Mouse (Mus musculus) hindbrain, embryonic 13.5 days (tissue): ENCODE results near the gene Akr1d1. TPM values are rescaled to one million over a fixed set of nuclear protein-coding genes. Genes with fewer than 3 reads are reported as not detected.

Experiments
- ATAC-seq: fragments of 200-750 bp; cut with Nextera tagmentation; 2 replicates; pipeline ENCODE4 v1.8.0; 2017; ENCODE audit warnings: moderate TSS enrichment; ENCODE audit not compliant: low FRiP score
- H3K27ac ChIP-seq: fragments of 300-500 bp; sonication (generic); 2 replicates; pipeline ENCODE4 v1.5.1; 2015; ENCODE audit warnings: inconsistent platforms, mild to moderate bottlenecking, moderate library complexity
- H3K27me3 ChIP-seq: fragments of 300-500 bp; sonication (generic); 2 replicates; pipeline ENCODE4 v1.6.1; 2015; ENCODE audit warnings: mild to moderate bottlenecking, inconsistent platforms
- H3K36me3 ChIP-seq: fragments of 300-500 bp; sonication (generic); 2 replicates; pipeline ENCODE4 v1.6.1; 2015; ENCODE audit warnings: mild to moderate bottlenecking, inconsistent platforms
- H3K4me1 ChIP-seq: fragments of 300-500 bp; sonication (generic); replicated peaks from 2 replicates; pipeline ENCODE4 v1.6.1; 2015; ENCODE audit warnings: inconsistent platforms
- H3K4me2 ChIP-seq: fragments of 300-500 bp; sonication (generic); 2 replicates; pipeline ENCODE4 v1.6.1; 2015; ENCODE audit warnings: inconsistent platforms, mild to moderate bottlenecking, moderate library complexity
- H3K4me3 ChIP-seq: fragments of 300-500 bp; sonication (generic); 2 replicates; pipeline ENCODE4 v1.5.1; 2015; ENCODE audit warnings: mild to moderate bottlenecking, inconsistent platforms
- H3K9ac ChIP-seq: fragments of 300-500 bp; sonication (generic); 2 replicates; pipeline ENCODE4 v1.6.1; 2015; ENCODE audit warnings: mild to moderate bottlenecking, inconsistent platforms
- H3K9me3 ChIP-seq: fragments of 300-500 bp; sonication (generic); 2 replicates; pipeline ENCODE4 v1.6.1; 2016; ENCODE audit warnings: inconsistent platforms
- WGBS: fragments of 180-500 bp; shearing (Covaris S2); methylation state at CpG from one replicate; pipeline ENCODE4 v1.1.7; 2015; 5-methylcytosine and 5-hydroxymethylcytosine counted together
- polyA plus RNA-seq: library from polyadenylated mRNA; unstranded; fragments of >200 nt; fragmentation: Nextera tagmentation; extraction: Ambion mirVana; gene quantifications from 2 replicates; pipeline ENCODE4 v1.2.1, GENCODE M21; 2015

Akr1d1 gene
- polyA plus RNA-seq, 1 experiment from 2014 or later, result not detected

DNA sequence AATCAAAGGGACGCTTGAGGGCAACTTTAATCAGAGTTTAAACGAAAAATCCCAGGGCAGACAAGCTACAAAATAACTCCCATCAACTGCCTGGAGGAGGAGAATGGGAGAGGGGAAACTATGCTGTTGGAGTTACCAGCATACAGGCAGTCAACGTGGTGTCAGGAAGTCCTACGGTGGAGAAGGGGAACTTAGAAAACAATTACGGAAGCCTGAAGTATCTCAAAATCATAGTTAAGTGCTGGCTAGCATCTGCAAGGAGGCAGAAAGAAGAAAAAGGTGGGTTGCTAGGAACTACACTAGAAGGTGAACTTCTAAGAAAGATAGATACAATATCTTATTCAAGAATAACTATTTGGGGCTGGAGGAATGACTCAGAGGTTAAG, 74.9 kb downstream of the Akr1d1 start:
- H3K4me3 ChIP-seq, result no peak overlapping the region
- H3K9ac ChIP-seq, result no peak overlapping the region
- ATAC-seq, result no peak
- H3K36me3 ChIP-seq, result no peaks in the 10 kb centered on the region
- no peaks in the 10 kb centered on the region for H3K4me1 ChIP-seq
- 73% methylated on average over 5 of the region's 5 CpGs for WGBS
- no peak overlapping the region for H3K27ac ChIP-seq
- no peaks in the 10 kb centered on the region for H3K9me3 ChIP-seq
- no peak overlapping the region for H3K4me2 ChIP-seq
- no peaks in the 10 kb centered on the region for H3K27me3 ChIP-seq

DNA sequence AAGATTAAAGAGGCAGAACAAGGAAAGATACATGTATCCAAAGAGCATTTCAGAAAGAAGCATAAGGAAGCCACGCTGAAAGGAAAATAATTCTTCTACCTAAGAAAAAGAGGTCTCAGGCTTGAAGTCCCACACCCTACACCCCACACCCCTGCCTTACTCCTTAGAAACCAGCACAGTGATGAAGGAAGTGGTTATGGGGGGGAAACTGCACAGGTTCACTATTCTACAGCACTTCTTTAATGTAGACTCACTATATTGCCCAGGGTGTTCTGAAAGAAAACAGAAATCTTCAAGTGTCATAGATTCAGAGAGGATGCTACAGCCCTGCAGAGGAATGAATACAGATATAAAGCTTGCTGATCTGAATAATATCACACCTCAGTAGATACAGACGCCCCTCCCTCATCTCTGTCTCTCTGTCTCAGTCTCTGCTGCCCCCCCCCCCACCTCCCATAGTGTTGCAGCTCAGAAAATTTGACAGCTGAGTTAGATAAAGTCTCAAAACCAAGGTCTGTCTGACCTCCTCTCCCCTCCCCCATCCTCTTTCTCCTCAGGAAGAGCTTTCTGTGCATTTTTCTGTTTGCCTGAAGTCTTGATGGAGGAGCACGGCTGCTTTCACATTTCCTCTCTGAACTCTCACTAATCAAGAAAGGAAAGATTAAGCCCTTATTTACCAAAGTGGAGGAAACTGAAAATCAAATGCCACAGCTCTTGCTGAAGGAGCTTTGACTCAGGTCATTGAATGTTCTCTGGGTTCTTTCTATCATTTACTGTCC, 77.7 kb downstream of the Akr1d1 start:
- Histone ChIP-seq H3K27me3 (no peaks in the 10 kb centered on the region), H3K36me3 (no peaks in the 10 kb centered on the region), H3K9me3 (no peaks in the 10 kb centered on the region), H3K4me1 (no peaks in the 10 kb centered on the region), H3K4me3 (no peak overlapping the region), H3K27ac (no peak overlapping the region), H3K9ac (no peak overlapping the region), H3K4me2 (no peak overlapping the region)
- ATAC-seq, result no peak
- WGBS, result 69% methylated on average over 3 of the region's 3 CpGs

DNA sequence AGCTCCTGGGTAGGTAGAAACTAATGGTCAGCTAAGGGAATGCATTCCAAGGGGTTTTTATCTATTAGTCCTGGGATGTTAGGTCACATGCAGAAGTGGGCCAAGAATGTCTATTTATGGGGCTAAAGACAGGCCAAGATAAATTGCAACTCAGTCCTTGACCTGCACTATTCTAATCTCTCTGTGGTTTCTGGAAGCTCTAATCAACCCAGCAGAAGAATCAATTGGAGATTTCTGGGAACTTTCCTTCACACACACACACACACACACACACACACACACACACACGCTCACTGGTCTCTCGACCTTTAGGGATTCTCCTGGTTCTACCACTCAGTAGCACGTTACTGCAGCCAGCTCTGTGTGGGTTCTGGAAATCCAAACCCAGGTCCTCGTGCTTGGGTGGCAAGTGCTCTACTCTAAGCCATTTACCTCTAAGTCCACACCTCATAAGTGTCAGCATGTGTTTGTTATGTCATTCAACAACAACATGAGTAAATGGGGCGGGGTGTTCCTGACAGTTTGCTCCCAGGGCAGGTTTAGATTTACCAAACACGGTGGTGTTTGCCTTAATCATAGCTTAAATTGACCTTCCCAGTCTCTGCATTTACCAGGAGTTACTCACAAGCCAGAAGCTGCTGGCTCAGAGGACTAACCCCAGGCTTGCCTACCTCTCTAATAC, 82.8 kb downstream of the Akr1d1 start:
- H3K36me3 ChIP-seq, result no peaks in the 10 kb centered on the region
- no peaks in the 10 kb centered on the region for H3K27me3 ChIP-seq
- no peak overlapping the region for H3K4me3 ChIP-seq
- no peak overlapping the region for H3K4me2 ChIP-seq
- H3K27ac ChIP-seq, result no peak overlapping the region
- H3K4me1 ChIP-seq, result no peaks in the 10 kb centered on the region
- no peak for ATAC-seq
- no peaks in the 10 kb centered on the region for H3K9me3 ChIP-seq
- 90% methylated on average over 6 of the region's 6 CpGs for WGBS
- no peak overlapping the region for H3K9ac ChIP-seq

DNA sequence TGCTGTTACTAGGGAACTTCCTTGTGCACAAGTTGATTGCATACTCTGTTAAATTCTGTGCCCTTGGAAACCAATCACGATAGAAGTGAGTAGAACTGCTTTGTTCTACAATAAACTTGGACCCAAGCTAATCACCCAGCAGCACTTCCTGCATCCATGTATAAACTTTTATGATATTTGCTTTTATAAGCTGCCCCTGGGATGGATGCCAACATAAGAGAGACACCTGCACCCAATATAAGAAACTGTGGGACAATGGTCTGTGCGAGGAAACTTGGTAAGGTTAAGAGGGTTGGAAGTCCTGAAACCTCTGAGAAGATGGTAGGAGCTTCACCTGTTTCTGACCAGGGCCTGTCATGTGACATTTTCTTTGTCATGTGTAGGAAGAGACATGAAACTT, 85.5 kb downstream of the Akr1d1 start:
- H3K27me3 ChIP-seq, result no peaks in the 10 kb centered on the region
- ATAC-seq, result no peak
- WGBS, result 90% methylated on average over 2 of the region's 2 CpGs
- H3K4me1 ChIP-seq, result no peaks in the 10 kb centered on the region
- H3K27ac ChIP-seq, result no peak overlapping the region
- H3K36me3 ChIP-seq, result no peaks in the 10 kb centered on the region
- no peak overlapping the region for H3K4me2 ChIP-seq
- H3K9ac ChIP-seq, result no peak overlapping the region
- no peaks in the 10 kb centered on the region for H3K9me3 ChIP-seq
- H3K4me3 ChIP-seq, result no peak overlapping the region

DNA sequence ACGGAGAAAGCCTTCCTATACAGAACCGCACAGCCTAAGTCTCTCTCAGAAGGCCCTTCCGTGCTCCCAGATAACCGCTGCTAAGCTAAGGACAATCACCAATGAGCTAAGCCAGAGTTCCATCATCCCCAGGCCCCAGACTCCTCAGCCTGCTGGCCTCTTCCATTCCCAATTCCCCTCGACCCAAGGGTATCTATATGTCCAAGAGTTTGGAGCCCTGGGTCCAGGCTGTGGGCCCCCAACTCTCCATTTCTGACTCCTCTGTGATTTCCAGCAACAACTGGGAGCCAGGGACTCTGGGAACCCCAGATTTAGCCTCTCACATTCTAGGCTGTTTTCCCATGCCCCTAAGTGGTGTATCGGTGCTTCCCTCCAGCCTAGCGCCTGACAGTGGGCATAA, 86.2 kb downstream of the Akr1d1 start:
- no peaks in the 10 kb centered on the region for H3K9me3 ChIP-seq
- no peak for ATAC-seq
- WGBS, result 92% methylated on average over 7 of the region's 7 CpGs

DNA sequence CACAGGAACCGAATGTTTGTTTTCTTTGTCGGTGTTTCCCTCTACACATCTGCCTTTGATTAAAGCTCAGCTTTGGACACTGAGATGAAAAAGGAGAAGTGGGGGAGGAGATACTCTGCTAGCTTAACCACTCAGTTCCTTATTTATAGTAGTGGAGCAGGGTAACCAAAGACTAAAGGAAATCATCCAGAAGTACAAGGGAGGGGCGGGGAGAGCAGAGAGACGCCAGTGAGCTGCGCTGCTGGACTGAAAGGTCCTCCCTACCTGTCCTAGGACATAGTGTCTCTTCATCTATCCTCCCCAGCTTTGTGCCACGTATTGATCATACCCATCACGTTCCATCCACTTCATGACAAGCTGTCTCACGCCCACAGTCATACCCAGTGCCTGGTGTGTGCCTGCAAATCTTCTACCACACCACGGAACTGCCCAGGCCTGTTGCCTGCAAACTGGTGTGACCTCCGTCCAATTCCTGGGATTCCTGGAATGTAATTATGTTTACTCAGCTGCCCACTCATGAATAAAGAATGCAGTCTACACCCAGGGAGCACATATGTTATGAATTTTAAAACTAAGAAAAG, 87.5 kb downstream of the Akr1d1 start:
- no peaks in the 10 kb centered on the region for H3K36me3 ChIP-seq
- H3K27me3 ChIP-seq, result no peaks in the 10 kb centered on the region
- no peak overlapping the region for H3K27ac ChIP-seq
- H3K9me3 ChIP-seq, result no peaks in the 10 kb centered on the region
- no peak for ATAC-seq
- WGBS, result 67% methylated on average over 10 of the region's 10 CpGs
- no peak overlapping the region for H3K9ac ChIP-seq
- H3K4me1 ChIP-seq, result no peaks in the 10 kb centered on the region
- no peak overlapping the region for H3K4me2 ChIP-seq
- no peak overlapping the region for H3K4me3 ChIP-seq

More for the DNA sequence above, 86.2 kb downstream of the Akr1d1 start:
- Histone ChIP-seq H3K27ac (no peak overlapping the region), H3K4me2 (no peak overlapping the region), H3K9ac (no peak overlapping the region), H3K27me3 (no peaks in the 10 kb centered on the region), H3K36me3 (no peaks in the 10 kb centered on the region), H3K4me1 (no peaks in the 10 kb centered on the region), H3K4me3 (no peak overlapping the region)

Other genes starting within 250 kb of the Akr1d1 start
- 5.2 and 5.9 TPM in 2 replicates for gene Dgki, start 230.0 kb upstream of the Akr1d1 start, polyA plus RNA-seq
- 4.1 and 4.6 TPM in 2 replicates for gene Creb3l2, start 88.0 kb upstream of the Akr1d1 start, polyA plus RNA-seq